13 mouse cellular contexts compared by ENCODE assay signal in the genomic region with DNA sequence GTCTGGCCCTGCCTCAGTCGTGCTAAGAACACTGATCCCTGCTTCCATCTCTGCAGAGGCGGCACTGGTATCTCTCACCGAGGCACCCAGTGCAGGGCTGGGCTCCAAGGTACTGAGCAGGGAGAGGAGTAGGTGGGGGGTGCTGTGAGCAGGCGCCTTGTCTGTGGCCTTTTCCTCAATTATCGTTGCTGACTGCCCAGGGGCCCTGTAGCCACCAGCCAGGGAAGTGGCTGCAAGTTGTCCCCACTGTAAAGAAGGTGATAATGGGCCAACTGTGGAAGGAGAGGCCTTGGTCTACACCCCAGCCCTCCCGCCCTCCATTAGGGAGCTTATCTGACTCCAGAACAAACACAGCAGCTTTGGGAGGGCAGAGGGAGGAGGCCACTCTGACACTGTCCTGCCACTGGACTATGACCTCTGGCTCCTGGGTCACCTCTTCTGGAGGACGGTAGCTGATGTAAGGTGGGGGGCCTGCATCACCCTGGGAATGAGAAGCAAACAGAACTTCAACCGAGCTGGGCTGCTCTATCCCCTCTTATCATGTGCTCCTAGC. TPM values are rescaled to one million over a fixed set of nuclear protein-coding genes. Genes with fewer than 3 reads are reported as not detected.
DNase-seq lines count a peak whose midpoint lies in the region; ATAC-seq and TF ChIP-seq lines count a peak whose summit lies in the region.
"Had no signal": no experiment of that assay in that cellular context is flagged by ENCODE, and none has a peak within 500 bp of the region (broad histone marks: within the 10 kb centered on the region; RNA-seq: fewer than 3 reads in every experiment).

No protein-coding gene starts in this region.

- H3K9ac ChIP-seq in limb, embryonic 12.5 days (replicated peaks) = peak overlapping the region; percentile 12; the same call in 1 of the 2 replicates
- no peak overlapping the region for H3K9ac ChIP-seq in intestine, postnatal 0 days (ENCODE audit: low read depth, low read length)
- H3K9ac ChIP-seq: embryonic facial prominence, embryonic 15.5 days; hindbrain, embryonic 14.5 days had no signal

- no peak for TF ChIP-seq CTCF in intestine, postnatal 0 days (IDR thresholded peaks at IDR 0.05; ENCODE audit: low read depth)

- no peaks in the 10 kb centered on the region for H3K9me3 ChIP-seq in limb, embryonic 12.5 days
- no peaks in the 10 kb centered on the region for H3K9me3 ChIP-seq in limb, embryonic 10.5 days (replicated peaks)
- no peaks in the 10 kb centered on the region for H3K9me3 ChIP-seq in intestine, postnatal 0 days (ENCODE audit: control insufficient read depth)
- H3K9me3 ChIP-seq: embryonic facial prominence, embryonic 15.5 days had no signal

- H3K4me2 ChIP-seq in limb, embryonic 12.5 days = no peak overlapping the region
- 0 out of 2 replicates have a peak overlapping the region, but pooled peaks have one; percentile 1 for H3K4me2 ChIP-seq in intestine, postnatal 0 days (replicated peaks; ENCODE audit: low read depth)
- no peak overlapping the region for H3K4me2 ChIP-seq in myocyte (ENCODE audit: low read depth)
- H3K4me2 ChIP-seq: embryonic facial prominence, embryonic 15.5 days; hindbrain, embryonic 14.5 days had no signal

- H3ac ChIP-seq in myocyte (ENCODE audit: control insufficient read depth, insufficient read length) = no peak overlapping the region

- DNase-seq in limb, embryonic 10.5 days (ENCODE audit: low spot score) = no peak
- no peak for DNase-seq in thymus, postnatal 0 days (ENCODE audit: low spot score)
- DNase-seq in adipocyte (ENCODE audit: low spot score) = no peak
- DNase-seq: cerebellum, adult 8-10 months; kidney, postnatal 25 days; lung, adult 2 months; right cerebral cortex, postnatal 4 days had no signal

- no peak for ATAC-seq in limb, embryonic 12.5 days (ENCODE audit: insufficient number of reproducible peaks, insufficient read depth, low FRiP score, low TSS enrichment, low read depth)
- peak; percentile 54 for ATAC-seq in erythroblast, adult 5-6 weeks (replicated peaks; ENCODE audit: low FRiP score, poor library complexity, severe bottlenecking)
- ATAC-seq in intestine, postnatal 0 days = peak; percentile 33

- no peaks in the 10 kb centered on the region for H3K27me3 ChIP-seq in limb, embryonic 12.5 days
- no peaks in the 10 kb centered on the region for H3K27me3 ChIP-seq in limb, embryonic 10.5 days (ENCODE audit: low read depth, poor library complexity, severe bottlenecking)
- no peaks in the 10 kb centered on the region for H3K27me3 ChIP-seq in intestine, postnatal 0 days (replicated peaks; ENCODE audit: control insufficient read depth, insufficient read depth, low read length)
- no peaks in the 10 kb centered on the region for H3K27me3 ChIP-seq in myocyte (ENCODE audit: control insufficient read depth, insufficient read depth, insufficient read length)
- H3K27me3 ChIP-seq: embryonic facial prominence, embryonic 15.5 days had no signal

- 45% methylated on average over 8 of the region's 8 CpGs for WGBS in limb, embryonic 12.5 days
- WGBS in limb, embryonic 10.5 days = 36% methylated on average over 8 of the region's 8 CpGs
- 17% methylated on average over 8 of the region's 8 CpGs for WGBS in intestine, postnatal 0 days

- no peak for TF ChIP-seq POLR2A in myocyte (IDR thresholded peaks at IDR 0.05; ENCODE audit: insufficient read length, low read depth)

- no peak overlapping the region for H3K4me3 ChIP-seq in limb, embryonic 12.5 days (replicated peaks)
- no peak overlapping the region for H3K4me3 ChIP-seq in limb, embryonic 10.5 days
- no peak overlapping the region for H3K4me3 ChIP-seq in intestine, postnatal 0 days (ENCODE audit: low read depth, low read length)
- no peak overlapping the region for H3K4me3 ChIP-seq in myocyte
- H3K4me3 ChIP-seq: embryonic facial prominence, embryonic 15.5 days had no signal

- no peaks in the 10 kb centered on the region for H3K4me1 ChIP-seq in limb, embryonic 12.5 days (replicated peaks)
- 0 out of 2 replicates have a peak, but pooled peaks cover 6% of the 10 kb centered on the region for H3K4me1 ChIP-seq in limb, embryonic 10.5 days
- 0 out of 2 replicates have a peak, but pooled peaks cover 6% of the 10 kb centered on the region for H3K4me1 ChIP-seq in intestine, postnatal 0 days (replicated peaks; ENCODE audit: control insufficient read depth, insufficient read depth, low read length)
- H3K4me1 ChIP-seq: embryonic facial prominence, embryonic 15.5 days had no signal

- no peak overlapping the region for H3K27ac ChIP-seq in limb, embryonic 12.5 days
- no peak overlapping the region for H3K27ac ChIP-seq in limb, embryonic 10.5 days
- H3K27ac ChIP-seq in intestine, postnatal 0 days (ENCODE audit: low read depth, low read length) = 0 out of 2 replicates have a peak overlapping the region, but pooled peaks have one; percentile 28
- H3K27ac ChIP-seq: embryonic facial prominence, embryonic 15.5 days; hindbrain, embryonic 14.5 days had no signal

- H3K79me2 ChIP-seq in myocyte (ENCODE audit: control insufficient read depth, insufficient read depth) = no peaks in the 10 kb centered on the region

- H3K36me3 ChIP-seq in limb, embryonic 12.5 days = peaks cover 52% of the 10 kb centered on the region
- peaks cover 25% of the 10 kb centered on the region; the same call in 1 of the 2 replicates for H3K36me3 ChIP-seq in limb, embryonic 10.5 days
- H3K36me3 ChIP-seq in intestine, postnatal 0 days (ENCODE audit: control insufficient read depth, insufficient read depth) = peaks cover 60% of the 10 kb centered on the region
- H3K36me3 ChIP-seq in myocyte (ENCODE audit: control insufficient read depth, insufficient read depth) = peaks cover 24% of the 10 kb centered on the region

TF ChIP-seq in myocyte, 11 proteins besides CTCF, POLR2A, EP300 and RAD21:
- TF ChIP-seq REST (IDR thresholded peaks at IDR 0.05; ENCODE audit: insufficient read depth, insufficient read length) (no peak), POLR2AphosphoS2 (IDR thresholded peaks at IDR 0.05; ENCODE audit: insufficient read length, low read depth) (peak; percentile 57)

RNA-seq across cellular contexts. Expression of a gene that starts 27.1 kb away (rescaled TPM):
- 4.0 and 5.5 TPM in 2 replicates for polyA plus RNA-seq in limb, embryonic 12.5 days (2016; fragmentation: Nextera tagmentation; extraction: Ambion mirVana)
- polyA plus RNA-seq in limb, embryonic 10.5 days (2016; fragmentation: Nextera tagmentation; extraction: Ambion mirVana) = 2.1 and 2.7 TPM in 2 replicates
- 4.8 and 7.3 TPM in 2 replicates for total RNA-seq in erythroblast, adult 5-6 weeks (2015; ENCODE audit: low replicate concordance)
- total RNA-seq in erythroblast, adult 5-6 weeks (2017; ENCODE audit: low replicate concordance) = 5.7 and 6.5 TPM in 2 replicates
- 4.8 TPM in 2 replicates for polyA plus RNA-seq in intestine, postnatal 0 days (2015; fragmentation: Nextera tagmentation; extraction: Ambion mirVana)
- polyA plus RNA-seq in myocyte (2012; fragmentation: generic; extraction: Trizol) = 27.2 TPM
- polyA plus RNA-seq in thymus, postnatal 0 days (2015; fragmentation: Nextera tagmentation; extraction: Ambion mirVana) = 61.2 and 62.7 TPM in 2 replicates

RNA-seq across cellular contexts. Expression of a gene that starts 35.7 kb away (rescaled TPM):
- polyA plus RNA-seq in limb, embryonic 12.5 days (2016; fragmentation: Nextera tagmentation; extraction: Ambion mirVana) = 20.4 and 20.6 TPM in 2 replicates
- 15.4 and 15.6 TPM in 2 replicates for polyA plus RNA-seq in limb, embryonic 10.5 days (2016; fragmentation: Nextera tagmentation; extraction: Ambion mirVana)
- total RNA-seq in erythroblast, adult 5-6 weeks (2015; ENCODE audit: low replicate concordance) = 6.9 and 14.8 TPM in 2 replicates
- 6.7 and 10.3 TPM in 2 replicates for total RNA-seq in erythroblast, adult 5-6 weeks (2017; ENCODE audit: low replicate concordance)
- polyA plus RNA-seq in intestine, postnatal 0 days (2015; fragmentation: Nextera tagmentation; extraction: Ambion mirVana) = 13.0 and 13.3 TPM in 2 replicates
- 12.0 TPM for polyA plus RNA-seq in myocyte (2012; fragmentation: generic; extraction: Trizol)
- 99.6 and 105 TPM in 2 replicates for polyA plus RNA-seq in thymus, postnatal 0 days (2015; fragmentation: Nextera tagmentation; extraction: Ambion mirVana)

RNA-seq across cellular contexts. Expression of a gene that starts 53.1 kb away (rescaled TPM):
- polyA plus RNA-seq in limb, embryonic 12.5 days (2016; fragmentation: Nextera tagmentation; extraction: Ambion mirVana) = 40.5 and 40.8 TPM in 2 replicates
- polyA plus RNA-seq in limb, embryonic 10.5 days (2016; fragmentation: Nextera tagmentation; extraction: Ambion mirVana) = 20.7 and 30.2 TPM in 2 replicates
- total RNA-seq in erythroblast, adult 5-6 weeks (2015; ENCODE audit: low replicate concordance) = 16.7 and 43.4 TPM in 2 replicates
- total RNA-seq in erythroblast, adult 5-6 weeks (2017; ENCODE audit: low replicate concordance) = 37.8 and 51.4 TPM in 2 replicates
- 61.2 and 68.6 TPM in 2 replicates for polyA plus RNA-seq in intestine, postnatal 0 days (2015; fragmentation: Nextera tagmentation; extraction: Ambion mirVana)
- 93.7 TPM for polyA plus RNA-seq in myocyte (2012; fragmentation: generic; extraction: Trizol)
- polyA plus RNA-seq in thymus, postnatal 0 days (2015; fragmentation: Nextera tagmentation; extraction: Ambion mirVana) = 79.7 and 84.2 TPM in 2 replicates
